Mouse (Mus musculus) hindbrain, embryonic 14.5 days (tissue): ENCODE results near the gene Atp11b. TPM values are rescaled to one million over a fixed set of nuclear protein-coding genes. Genes with fewer than 3 reads are reported as not detected.

Source experiments
- ATAC-seq: fragments of 200-750 bp; cut with Nextera tagmentation; 2 replicates; pipeline ENCODE4 v1.8.0; 2017; ENCODE audit warnings: moderate number of reproducible peaks, mild to moderate bottlenecking, moderate TSS enrichment, moderate library complexity; ENCODE audit not compliant: low FRiP score
- DNase-seq: peaks from one replicate; pipeline ENCODE4 v3.0.0-alpha.2; 2015; ENCODE audit warnings: low spot score
- H3K27ac ChIP-seq: fragments of 300-500 bp; sonication (generic); 2 replicates; pipeline ENCODE4 v1.5.1; 2014; ENCODE audit warnings: mild to moderate bottlenecking, moderate library complexity
- H3K27me3 ChIP-seq: fragments of 300-500 bp; sonication (generic); 2 replicates; pipeline ENCODE4 v1.6.1; 2014; ENCODE audit warnings: mild to moderate bottlenecking, low read length, mixed read lengths; ENCODE audit not compliant: control insufficient read depth, insufficient read depth
- H3K36me3 ChIP-seq: fragments of 300-500 bp; sonication (generic); replicated peaks from 2 replicates; pipeline ENCODE4 v1.6.1; 2014; ENCODE audit not compliant: control insufficient read depth, insufficient read depth
- H3K4me1 ChIP-seq: fragments of 300-500 bp; sonication (generic); replicated peaks from 2 replicates; pipeline ENCODE4 v1.6.1; 2014; ENCODE audit warnings: antibody characterized with exemption, low read length, mixed read lengths; ENCODE audit not compliant: control insufficient read depth, insufficient read depth
- H3K4me2 ChIP-seq: fragments of 300-500 bp; sonication (generic); replicated peaks from 2 replicates; pipeline ENCODE4 v1.6.1; 2014; ENCODE audit warnings: mild to moderate bottlenecking, moderate library complexity
- H3K4me3 ChIP-seq: fragments of 300-500 bp; sonication (generic); replicated peaks from 2 replicates; pipeline ENCODE4 v1.5.1; 2014; ENCODE audit warnings: mild to moderate bottlenecking, low read length
- H3K9ac ChIP-seq: fragments of 300-500 bp; sonication (generic); 2 replicates; pipeline ENCODE4 v1.6.1; 2014
- H3K9me3 ChIP-seq: fragments of 300-500 bp; sonication (generic); 2 replicates; pipeline ENCODE4 v1.6.1; 2016; ENCODE audit warnings: low read length; ENCODE audit not compliant: control insufficient read depth
- WGBS: fragments of 180-500 bp; shearing (Covaris S2); extraction: QIAGEN DNeasy Blood & Tissue Kit; methylation state at CpG from one replicate; pipeline ENCODE4 v1.1.7; 2014; 5-methylcytosine and 5-hydroxymethylcytosine counted together
- polyA plus RNA-seq: library from polyadenylated mRNA; unstranded; fragments of >200 nt; fragmentation: Nextera tagmentation; extraction: Ambion mirVana; gene quantifications from 2 replicates; pipeline ENCODE4 v1.2.1, GENCODE M21; 2014

Gene Atp11b
- polyA plus RNA-seq, 1 experiment from 2014 or later, result 48.5 TPM

DNA sequence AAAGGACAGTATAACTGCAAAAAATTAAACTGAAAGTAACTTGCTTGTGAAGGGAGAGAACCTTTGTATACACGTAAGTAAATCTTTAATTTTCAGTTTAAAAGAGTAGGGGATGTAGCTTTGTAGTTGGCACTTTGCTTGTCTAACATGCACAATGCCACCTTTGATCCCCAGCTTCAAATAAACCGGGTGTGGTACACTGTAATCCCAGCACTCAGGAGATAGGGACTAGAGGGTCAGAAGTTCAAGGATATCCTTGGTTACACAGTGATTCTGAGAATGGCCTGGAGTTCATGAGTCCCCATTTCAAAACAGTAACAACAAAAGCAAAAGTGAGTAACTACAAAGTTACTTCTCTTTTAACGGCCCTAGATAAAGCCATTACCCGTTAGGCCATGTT is 137.2 kb downstream of the Atp11b start:
- Histone ChIP-seq H3K4me2 (no peak overlapping the region), H3K27me3 (no peaks in the 10 kb centered on the region), H3K4me1 (no peaks in the 10 kb centered on the region), H3K27ac (no peak overlapping the region), H3K4me3 (no peak overlapping the region), H3K9me3 (no peaks in the 10 kb centered on the region), H3K36me3 (peaks cover 20% of the 10 kb centered on the region), H3K9ac (no peak overlapping the region)
- no peak for DNase-seq
- 94% methylated on average over 4 of the region's 4 CpGs for WGBS
- ATAC-seq, result no peak

DNA sequence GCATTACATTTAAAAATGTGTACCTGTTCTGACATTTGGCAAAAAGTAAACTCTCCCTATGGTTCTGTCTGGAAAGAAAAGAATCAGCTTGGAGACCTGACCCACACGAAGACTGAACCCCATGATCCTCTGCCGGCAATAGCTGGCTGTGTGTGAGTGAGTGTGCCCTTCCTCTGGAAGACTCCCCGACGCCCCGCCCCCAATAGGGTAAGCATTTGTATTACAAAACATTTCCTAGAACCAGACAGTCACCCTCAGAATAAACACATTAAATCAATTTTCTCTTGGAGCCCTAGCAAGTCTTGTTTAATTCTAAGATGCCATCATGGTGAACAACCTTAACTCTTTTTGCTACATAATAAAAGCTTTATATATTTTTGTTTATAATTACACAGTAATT is 139.2 kb downstream of the Atp11b start:
- Histone ChIP-seq H3K9ac (no peak overlapping the region), H3K9me3 (no peaks in the 10 kb centered on the region), H3K4me2 (no peak overlapping the region), H3K27ac (no peak overlapping the region), H3K36me3 (peaks cover 21% of the 10 kb centered on the region), H3K27me3 (no peaks in the 10 kb centered on the region), H3K4me1 (no peaks in the 10 kb centered on the region), H3K4me3 (no peak overlapping the region)
- ATAC-seq (no peak), DNase-seq (no peak)
- WGBS, result 88% methylated on average over 5 of the region's 5 CpGs

DNA sequence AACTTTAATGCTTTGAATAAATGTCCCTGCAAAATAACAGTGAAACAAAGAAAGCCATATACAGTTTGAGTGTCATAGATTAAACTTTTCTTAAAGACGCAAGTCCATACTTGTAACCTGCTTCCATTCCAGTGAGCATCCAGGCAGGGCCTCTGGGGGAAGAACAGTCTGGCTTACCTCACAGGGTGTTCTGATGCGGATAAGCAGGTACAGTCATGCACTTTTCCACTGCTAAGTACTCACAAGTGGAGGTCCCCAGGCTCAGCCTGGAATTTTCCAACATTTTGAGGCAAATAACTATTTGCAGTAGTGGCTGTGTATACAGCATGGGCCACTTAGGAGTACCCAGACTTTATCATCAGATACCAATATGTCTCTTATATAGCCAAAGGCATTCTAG is 144.0 kb downstream of the Atp11b start:
- DNase-seq (no peak), ATAC-seq (no peak)
- peaks cover 14% of the 10 kb centered on the region for H3K36me3 ChIP-seq
- 94% methylated on average over 2 of the region's 2 CpGs for WGBS
- H3K27me3 ChIP-seq, result no peaks in the 10 kb centered on the region
- H3K27ac ChIP-seq, result no peak overlapping the region
- no peak overlapping the region for H3K9ac ChIP-seq
- no peaks in the 10 kb centered on the region for H3K9me3 ChIP-seq
- H3K4me1 ChIP-seq, result no peaks in the 10 kb centered on the region
- no peak overlapping the region for H3K4me2 ChIP-seq
- no peak overlapping the region for H3K4me3 ChIP-seq

DNA sequence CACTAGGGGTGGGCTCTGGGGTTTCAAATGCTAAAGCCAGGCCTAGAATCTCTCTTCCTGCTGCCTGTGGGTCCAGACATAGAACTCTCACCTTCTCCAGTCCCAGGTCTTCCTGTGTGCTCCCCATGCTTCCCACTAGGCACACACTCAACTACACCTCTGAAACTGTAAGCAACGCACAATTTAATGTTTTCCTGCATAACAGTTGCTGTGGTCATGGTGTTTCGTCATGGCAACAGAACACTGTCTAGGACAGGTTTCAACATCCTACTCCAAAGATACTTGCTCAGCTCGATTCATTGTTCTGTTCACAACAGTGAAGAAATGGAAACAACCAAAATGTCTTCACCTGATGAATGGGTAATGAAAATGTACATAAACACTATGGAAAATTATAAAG is 145.2 kb downstream of the Atp11b start:
- H3K9me3 ChIP-seq, result no peaks in the 10 kb centered on the region
- H3K36me3 ChIP-seq, result peaks cover 21% of the 10 kb centered on the region
- no peak overlapping the region for H3K27ac ChIP-seq
- no peak for DNase-seq
- WGBS, result 97% methylated on average over 3 of the region's 3 CpGs
- no peak overlapping the region for H3K4me3 ChIP-seq
- no peaks in the 10 kb centered on the region for H3K27me3 ChIP-seq
- no peaks in the 10 kb centered on the region for H3K4me1 ChIP-seq
- no peak overlapping the region for H3K9ac ChIP-seq
- no peak overlapping the region for H3K4me2 ChIP-seq
- ATAC-seq, result no peak

DNA sequence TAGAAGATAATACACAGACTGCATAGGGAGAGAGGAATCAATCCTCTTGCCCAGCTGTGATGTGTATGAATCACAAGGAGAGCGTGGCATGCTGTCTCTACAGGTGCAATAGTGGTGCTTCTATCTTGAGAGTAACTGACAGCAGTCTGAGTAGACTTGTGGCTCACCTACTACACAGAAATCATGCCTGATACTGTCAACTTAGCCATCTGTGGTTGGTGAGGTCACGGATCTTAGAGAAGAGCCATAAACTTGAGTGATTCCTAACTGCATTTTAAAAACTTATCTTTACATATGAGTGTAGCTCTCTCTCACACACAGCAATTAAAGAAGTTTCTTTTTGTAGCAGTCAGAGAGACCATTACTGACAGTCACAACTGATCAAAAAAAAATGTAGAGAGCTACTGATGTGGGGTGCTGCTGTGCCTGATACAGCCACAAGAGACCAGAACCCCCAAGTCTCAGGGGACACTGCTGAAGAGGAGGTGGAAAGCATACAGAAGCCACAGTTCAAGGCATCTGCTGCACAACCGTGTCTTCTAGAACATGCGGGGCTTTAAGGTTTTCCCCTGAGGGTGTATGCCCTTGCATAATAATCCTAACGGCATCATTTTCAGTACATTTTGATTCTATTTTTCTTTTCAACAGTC is 146.8 kb downstream of the Atp11b start:
- DNase-seq (no peak), ATAC-seq (no peak)
- WGBS, result 79% methylated on average over 5 of the region's 5 CpGs
- H3K4me2 ChIP-seq, result no peak overlapping the region
- H3K4me3 ChIP-seq, result no peak overlapping the region
- H3K9me3 ChIP-seq, result no peaks in the 10 kb centered on the region
- H3K27me3 ChIP-seq, result no peaks in the 10 kb centered on the region
- no peaks in the 10 kb centered on the region for H3K4me1 ChIP-seq
- H3K9ac ChIP-seq, result no peak overlapping the region
- H3K36me3 ChIP-seq, result peaks cover 25% of the 10 kb centered on the region
- H3K27ac ChIP-seq, result no peak overlapping the region

Other genes starting within 250 kb of the Atp11b start
- gene Dcun1d1, start 183.3 kb downstream of the Atp11b start, polyA plus RNA-seq, result 95.7 and 104 TPM in 2 replicates
- gene Mccc1, start 246.6 kb downstream of the Atp11b start, polyA plus RNA-seq, result 21.9 and 25.8 TPM in 2 replicates